Comparison of ENCODE assay signal across 9 mouse cellular contexts in genomic region chr14:27349828-27350729, GRCm38 (mm10).
DNase-seq lines count a peak whose midpoint lies in the region; ATAC-seq and TF ChIP-seq lines count a peak whose summit lies in the region.
"Had no signal": no experiment of that assay in that cellular context is flagged by ENCODE, and none has a peak within 500 bp of the region (broad histone marks: within the 10 kb centered on the region; RNA-seq: fewer than 3 reads in every experiment).

No protein-coding gene starts in this region.

- no peaks in the 10 kb centered on the region for H3K36me3 ChIP-seq in lung, embryonic 14.5 days (ENCODE audit: insufficient read depth)
- no peaks in the 10 kb centered on the region for H3K36me3 ChIP-seq in heart, embryonic 14.5 days (ENCODE audit: control insufficient read depth, insufficient read depth, low read length)
- H3K36me3 ChIP-seq in liver, embryonic 15.5 days (replicated peaks) = no peaks in the 10 kb centered on the region
- H3K36me3 ChIP-seq: hindbrain, embryonic 15.5 days had no signal

- no peaks in the 10 kb centered on the region for H3K27me3 ChIP-seq in lung, embryonic 14.5 days (ENCODE audit: insufficient read depth, low read length)
- no peaks in the 10 kb centered on the region for H3K27me3 ChIP-seq in heart, embryonic 14.5 days (ENCODE audit: control insufficient read depth, insufficient read depth, low read length)
- no peaks in the 10 kb centered on the region for H3K27me3 ChIP-seq in liver, embryonic 15.5 days
- H3K27me3 ChIP-seq: hindbrain, embryonic 15.5 days had no signal

- H3K9me3 ChIP-seq in lung, embryonic 14.5 days (ENCODE audit: low read depth, low read length) = no peaks in the 10 kb centered on the region
- no peaks in the 10 kb centered on the region for H3K9me3 ChIP-seq in heart, embryonic 14.5 days (ENCODE audit: control insufficient read depth, low read length)
- no peaks in the 10 kb centered on the region for H3K9me3 ChIP-seq in liver, embryonic 15.5 days (replicated peaks)
- H3K9me3 ChIP-seq: hindbrain, embryonic 15.5 days had no signal

- no peak for ATAC-seq in lung, embryonic 14.5 days (ENCODE audit: insufficient read depth)
- ATAC-seq in heart, embryonic 14.5 days (ENCODE audit: insufficient number of reproducible peaks, insufficient read depth, low FRiP score, low read depth) = peak; percentile 64; the same call in 1 of the 2 replicates
- ATAC-seq in liver, embryonic 15.5 days (ENCODE audit: insufficient read depth) = peak; percentile 76
- no peak for ATAC-seq in erythroblast, adult 5-6 weeks (replicated peaks; ENCODE audit: low FRiP score, poor library complexity, severe bottlenecking)

- H3K9ac ChIP-seq in lung, embryonic 14.5 days = no peak overlapping the region
- peak overlapping the region; percentile 38; the same call in 1 of the 2 replicates for H3K9ac ChIP-seq in heart, embryonic 14.5 days (ENCODE audit: low read length)
- H3K9ac ChIP-seq in liver, embryonic 15.5 days = no peak overlapping the region; the same call in 1 of the 2 replicates
- H3K9ac ChIP-seq: hindbrain, embryonic 15.5 days had no signal

- WGBS in lung, embryonic 14.5 days = 73% methylated on average over 17 of the region's 17 CpGs
- 36% methylated on average over 17 of the region's 17 CpGs for WGBS in heart, embryonic 14.5 days
- WGBS in liver, embryonic 15.5 days (ENCODE audit: insufficient replicate concordance) = 39% methylated on average over 17 of the region's 17 CpGs

- H3K4me2 ChIP-seq in lung, embryonic 14.5 days = no peak overlapping the region
- H3K4me2 ChIP-seq in heart, embryonic 14.5 days (ENCODE audit: low read length) = peak overlapping the region; percentile 4; the same call in 1 of the 2 replicates
- peak overlapping the region; percentile 41; the same call in 1 of the 2 replicates for H3K4me2 ChIP-seq in liver, embryonic 15.5 days
- H3K4me2 ChIP-seq: hindbrain, embryonic 15.5 days had no signal

- peaks cover 26% of the 10 kb centered on the region for H3K4me1 ChIP-seq in lung, embryonic 14.5 days (ENCODE audit: insufficient read depth)
- peaks cover 26 to 65% of the 10 kb centered on the region in 2 experiments for H3K4me1 ChIP-seq in heart, embryonic 14.5 days (ENCODE audit: control insufficient read depth in 2 of 2, insufficient read depth in 2 of 2, low read length in 2 of 2)
- H3K4me1 ChIP-seq in liver, embryonic 15.5 days (replicated peaks) = peaks cover 56% of the 10 kb centered on the region

- H3K27ac ChIP-seq in lung, embryonic 14.5 days (ENCODE audit: low read depth) = peak overlapping the region; percentile 85
- H3K27ac ChIP-seq in heart, embryonic 14.5 days (replicated peaks in 1 of 2; ENCODE audit: control insufficient read depth in 1 of 2, insufficient read depth in 1 of 2, low read depth in 2 of 2, low read length in 2 of 2) = peak overlapping the region; percentile 81 to 91
- H3K27ac ChIP-seq in liver, embryonic 15.5 days (replicated peaks) = peak overlapping the region; percentile 80
- H3K27ac ChIP-seq: hindbrain, embryonic 15.5 days had no signal

- no peak overlapping the region for H3K4me3 ChIP-seq in lung, embryonic 14.5 days (ENCODE audit: low read depth, low read length)
- H3K4me3 ChIP-seq in heart, embryonic 14.5 days (ENCODE audit: control insufficient read depth in 1 of 2, insufficient read depth in 1 of 2, low read depth in 1 of 2, low read length in 2 of 2) = no peak overlapping the region
- H3K4me3 ChIP-seq in liver, embryonic 15.5 days (replicated peaks) = no peak overlapping the region
- H3K4me3 ChIP-seq: hindbrain, embryonic 15.5 days had no signal

- peak; percentile 57 to 74 for DNase-seq in adrenal gland, adult (ENCODE audit: inconsistent age in 2 of 2, low spot score in 1 of 2)
- DNase-seq in adrenal gland, adult 8-10 months = no peak
- peak; percentile 27 for DNase-seq in lung, embryonic 14.5 days
- DNase-seq in lung, postnatal 36 days = no peak
- DNase-seq in layer of hippocampus, postnatal 36 days = no peak

- TF ChIP-seq CTCF in lung, embryonic 14.5 days (IDR thresholded peaks at IDR 0.05; ENCODE audit: low read depth) = no peak

Comparison
In these comparisons a context has a peak if more than half of its experiments do, and no peak if none do; other contexts are left out.
1. DNase-seq: peak in adrenal gland, adult (2 of 2) and lung, embryonic 14.5 days (single experiment); none in adrenal gland, adult 8-10 months (single experiment), lung, postnatal 36 days (single experiment) and layer of hippocampus, postnatal 36 days (0 of 2).
2. ATAC-seq: peak in heart, embryonic 14.5 days (single experiment) and liver, embryonic 15.5 days (single experiment); none in lung, embryonic 14.5 days (single experiment) and erythroblast, adult 5-6 weeks (single experiment).
3. Peak in every context shown above with its lines, with median percentiles within 50 percentile points of each other: H3K27ac ChIP-seq.